Mouse (Mus musculus) lung, postnatal 0 days (tissue): ENCODE results near the gene Fbxl5.

Experiments used
- CTCF ChIP-seq: IDR thresholded peaks from 2 replicates; pipeline ENCODE4 v1.5.1; 2016; ENCODE audit warnings: antibody characterized with exemption, mild to moderate bottlenecking
- EP300 ChIP-seq: IDR thresholded peaks from 2 replicates; pipeline ENCODE4 v1.6.1; 2016; ENCODE audit warnings: antibody characterized with exemption, mild to moderate bottlenecking, control low read depth

- no peak for TF ChIP-seq CTCF
- TF ChIP-seq EP300, result no peak
These were observed 38.2 kb upstream of the Fbxl5 start for GRCm38 (mm10) chr5:43859663-43860062.
